Mouse (Mus musculus): ENCODE results near the gene Lcn11. TPM values are rescaled to one million over a fixed set of nuclear protein-coding genes. Genes with fewer than 3 reads are reported as not detected.
"Not testable (repeated sequence)": the region's sequence is repeated elsewhere in the genome, so short reads cannot be mapped to it uniquely, and the experiment has no call there.

Gene Lcn11
- polyA plus RNA-seq, 1 experiment from 2014 or later, result not detected

- Histone ChIP-seq H3K4me3 (ENCODE audit: inconsistent target) (no peak overlapping the region), H3K79me2 (ENCODE audit: inconsistent target) (no peaks in the 10 kb centered on the region), H3K36me3 (ENCODE audit: inconsistent target) (no peaks in the 10 kb centered on the region), H3K27ac (no peak overlapping the region)
- WGBS (ENCODE audit: missing documents), result 78% methylated on average over 3 of the region's 3 CpGs
Measured at GRCm38 (mm10) chr2:25789092-25789491, 12.3 kb downstream of the Lcn11 start.

- WGBS (ENCODE audit: missing documents), result 71% methylated on average over 2 of the region's 2 CpGs
- Histone ChIP-seq H3K36me3 (ENCODE audit: inconsistent target) (no peaks in the 10 kb centered on the region), H3K27ac (no peak overlapping the region), H3K79me2 (ENCODE audit: inconsistent target) (no peaks in the 10 kb centered on the region), H3K4me3 (ENCODE audit: inconsistent target) (no peak overlapping the region)
Measured at GRCm38 (mm10) chr2:25797635-25798034, 20.8 kb downstream of the Lcn11 start.

- no peaks in the 10 kb centered on the region for H3K79me2 ChIP-seq (ENCODE audit: inconsistent target)
- H3K27ac ChIP-seq, result no peak overlapping the region
- H3K4me3 ChIP-seq (ENCODE audit: inconsistent target), result no peak overlapping the region
- 57% methylated on average over 5 of the region's 5 CpGs for WGBS (ENCODE audit: missing documents)
- no peaks in the 10 kb centered on the region for H3K36me3 ChIP-seq (ENCODE audit: inconsistent target)
Measured at GRCm38 (mm10) chr2:25798065-25798464, 21.2 kb downstream of the Lcn11 start.

GRCm38 (mm10) chr2:25811711-25812110 lies 34.9 kb downstream of the Lcn11 start:
- H3K27ac ChIP-seq, result no peak overlapping the region
- 70% methylated on average over 2 of the region's 2 CpGs for WGBS (ENCODE audit: missing documents)
- no peaks in the 10 kb centered on the region for H3K79me2 ChIP-seq (ENCODE audit: inconsistent target)
- H3K36me3 ChIP-seq (ENCODE audit: inconsistent target), result no peaks in the 10 kb centered on the region
- no peak overlapping the region for H3K4me3 ChIP-seq (ENCODE audit: inconsistent target)

GRCm38 (mm10) chr2:25813364-25813763 lies 36.5 kb downstream of the Lcn11 start:
- H3K27ac ChIP-seq, result no peak overlapping the region
- no peaks in the 10 kb centered on the region for H3K79me2 ChIP-seq (ENCODE audit: inconsistent target)
- H3K36me3 ChIP-seq (ENCODE audit: inconsistent target), result no peaks in the 10 kb centered on the region
- H3K4me3 ChIP-seq (ENCODE audit: inconsistent target), result no peak overlapping the region
- WGBS (ENCODE audit: missing documents), result 85% methylated on average over 5 of the region's 5 CpGs

- H3K27ac ChIP-seq; H3K36me3 ChIP-seq (ENCODE audit: inconsistent target); H3K4me3 ChIP-seq (ENCODE audit: inconsistent target); H3K79me2 ChIP-seq (ENCODE audit: inconsistent target): not testable (repeated sequence)
- WGBS (ENCODE audit: missing documents), result 93% methylated on average over 1 of the region's 1 CpGs
Measured at GRCm38 (mm10) chr2:25815748-25816147, 38.9 kb downstream of the Lcn11 start, which contains the start of gene Glt6d1. TSS of gene Glt6d1 (minus strand) at chr2:25815848.

- no peaks in the 10 kb centered on the region for H3K36me3 ChIP-seq (ENCODE audit: inconsistent target)
- no peaks in the 10 kb centered on the region for H3K79me2 ChIP-seq (ENCODE audit: inconsistent target)
- H3K27ac ChIP-seq, result no peak within 1 kb of the TSS
- H3K4me3 ChIP-seq (ENCODE audit: inconsistent target), result no peak within 1 kb of the TSS
- WGBS (ENCODE audit: missing documents), result 0% methylated on average over 1 of the region's 1 CpGs
Measured at GRCm38 (mm10) chr2:25822806-25823205, 46.0 kb downstream of the Lcn11 start, which contains the start of gene Lcn9. TSS of gene Lcn9 (plus strand) at chr2:25823153.

GRCm38 (mm10) chr2:25824751-25825150 lies 47.9 kb downstream of the Lcn11 start:
- Histone ChIP-seq H3K36me3 (ENCODE audit: inconsistent target) (no peaks in the 10 kb centered on the region), H3K4me3 (ENCODE audit: inconsistent target) (no peak overlapping the region), H3K79me2 (ENCODE audit: inconsistent target) (no peaks in the 10 kb centered on the region), H3K27ac (no peak overlapping the region)
- 84% methylated on average over 3 of the region's 3 CpGs for WGBS (ENCODE audit: missing documents)

- H3K4me3 ChIP-seq (ENCODE audit: inconsistent target), result no peak overlapping the region
- H3K27ac ChIP-seq, result no peak overlapping the region
- no peaks in the 10 kb centered on the region for H3K36me3 ChIP-seq (ENCODE audit: inconsistent target)
- H3K79me2 ChIP-seq (ENCODE audit: inconsistent target), result no peaks in the 10 kb centered on the region
- WGBS (ENCODE audit: missing documents), result 52% methylated on average over 8 of the region's 8 CpGs
Measured at GRCm38 (mm10) chr2:25828344-25828947, 51.6 kb downstream of the Lcn11 start.

Other genes with a start within 250 kb of the Lcn11 start
- 6.2 to 13.5 TPM (median 12.4 TPM) in 3 replicates for gene Traf2, start 230.1 kb upstream of the Lcn11 start, polyA plus RNA-seq (2018)
- gene Edf1, start 219.2 kb upstream of the Lcn11 start, polyA plus RNA-seq (2018), result 258 to 279 TPM (median 262 TPM) in 3 replicates
- 0.04 to 0.60 TPM (median 0.15 TPM) in 3 replicates for gene Mamdc4, start 202.2 kb upstream of the Lcn11 start, polyA plus RNA-seq (2018)
- 9.0 to 13.7 TPM (median 13.0 TPM) in 3 replicates for gene Phpt1, start 201.8 kb upstream of the Lcn11 start, polyA plus RNA-seq (2018)
- gene Ajm1, start 195.3 kb upstream of the Lcn11 start, polyA plus RNA-seq (2018), result 0.07 to 0.50 TPM (median 0.26 TPM) in 3 replicates
- gene Rabl6, start 168.5 kb upstream of the Lcn11 start, polyA plus RNA-seq (2018), result 48.4 to 64.3 TPM (median 52.1 TPM) in 3 replicates
- gene Ccdc183, start 159.3 kb upstream of the Lcn11 start, polyA plus RNA-seq (2018), result not detected in 3 replicates
- gene Tmem141, start 155.0 kb upstream of the Lcn11 start, polyA plus RNA-seq (2018), result 22.2 to 28.7 TPM (median 23.3 TPM) in 3 replicates
- 12.7 to 19.5 TPM (median 16.6 TPM) in 3 replicates for gene Fcna, start 149.0 kb upstream of the Lcn11 start, polyA plus RNA-seq (2018)
- not detected in 3 replicates for gene Lcn8, start 123.9 kb upstream of the Lcn11 start, polyA plus RNA-seq (2018)
- not detected in 3 replicates for gene Lcn5, start 119.1 kb upstream of the Lcn11 start, polyA plus RNA-seq (2018)
- gene Lcn6, start 100.2 kb upstream of the Lcn11 start, polyA plus RNA-seq (2018), result not detected in 3 replicates
- gene Lcn10, start 94.3 kb upstream of the Lcn11 start, polyA plus RNA-seq (2018), result not detected in 3 replicates
- not detected in 3 replicates for gene Obp2a, start 77.0 kb upstream of the Lcn11 start, polyA plus RNA-seq (2018)
- gene Bmyc, start 70.3 kb upstream of the Lcn11 start, polyA plus RNA-seq (2018), result 8.6 to 19.6 TPM (median 15.7 TPM) in 3 replicates
- not detected in 3 replicates for gene Obp2b, start 40.0 kb upstream of the Lcn11 start, polyA plus RNA-seq (2018)
- gene Lcn3, start 11.4 kb upstream of the Lcn11 start, polyA plus RNA-seq (2018), result not detected in 3 replicates
- gene Gm13539, start 5.2 kb downstream of the Lcn11 start, polyA plus RNA-seq (2018), result not detected in 3 replicates
- not detected in 3 replicates for gene Glt6d1, start 38.8 kb downstream of the Lcn11 start, polyA plus RNA-seq (2018)
- not detected in 3 replicates for gene Lcn9, start 46.1 kb downstream of the Lcn11 start, polyA plus RNA-seq (2018)
- not detected in 3 replicates for gene Sohlh1, start 70.2 kb downstream of the Lcn11 start, polyA plus RNA-seq (2018)
- not detected in 3 replicates for gene Kcnt1, start 86.7 kb downstream of the Lcn11 start, polyA plus RNA-seq (2018)
- 4.0 to 19.1 TPM (median 6.9 TPM) in 3 replicates for gene Camsap1, start 206.3 kb downstream of the Lcn11 start, polyA plus RNA-seq (2018)
- 16.6 to 30.2 TPM (median 21.0 TPM) in 3 replicates for gene Ubac1, start 244.7 kb downstream of the Lcn11 start, polyA plus RNA-seq (2018)

Data from macrophage (primary cell).